Comparison of ENCODE assay signal across 15 mouse cellular contexts in the genomic region with DNA sequence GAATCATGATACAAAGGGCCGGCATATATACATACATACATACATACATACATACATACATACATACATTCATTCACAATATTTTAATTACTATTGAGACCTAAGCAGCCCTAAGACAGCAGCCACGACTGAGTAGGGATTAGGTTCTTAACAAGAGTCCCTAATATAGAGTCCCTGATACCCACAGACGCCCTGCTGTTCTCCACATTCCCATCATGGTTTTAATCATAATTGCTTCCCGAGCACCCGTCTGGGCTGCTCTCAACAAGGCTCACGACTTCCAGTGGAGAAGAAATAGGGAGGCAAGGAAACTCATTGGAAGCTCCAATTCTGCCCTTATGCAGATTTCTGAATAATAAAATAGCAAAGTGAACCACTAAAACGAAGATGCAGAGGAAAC.
"Had no signal": no experiment of that assay in that cellular context is flagged by ENCODE, and none has a peak within 500 bp of the region (broad histone marks: within the 10 kb centered on the region; RNA-seq: fewer than 3 reads in every experiment).

No protein-coding gene starts in this region.

- ATAC-seq: midbrain, embryonic 16.5 days had no signal

- H3K9me3 ChIP-seq: midbrain, embryonic 10.5 days; midbrain, embryonic 12.5 days; stomach, embryonic 15.5 days had no signal

- H3K36me3 ChIP-seq: midbrain, embryonic 10.5 days; midbrain, embryonic 12.5 days; stomach, embryonic 15.5 days had no signal

- DNase-seq: lung, adult 18-20 months; lung, embryonic 14.5 days; lung, postnatal 10 days; lung, postnatal 4 days; midbrain, embryonic 14.5 days; right cerebral cortex, postnatal 14 days; thymus, adult 18-20 months; thymus, postnatal 14 days; thymus, postnatal 36 days had no signal

- H3K4me2 ChIP-seq: lung, embryonic 14.5 days; midbrain, embryonic 12.5 days; stomach, embryonic 15.5 days had no signal

- H3K4me3 ChIP-seq: midbrain, embryonic 10.5 days; midbrain, embryonic 12.5 days; myocyte; stomach, embryonic 15.5 days had no signal

- H3K27ac ChIP-seq: liver, embryonic 14.5 days; midbrain, embryonic 10.5 days; midbrain, embryonic 12.5 days; stomach, embryonic 15.5 days had no signal

- H3K27me3 ChIP-seq: midbrain, embryonic 12.5 days; stomach, embryonic 15.5 days had no signal

- H3K9ac ChIP-seq: liver, embryonic 14.5 days; lung, embryonic 14.5 days; midbrain, embryonic 12.5 days; stomach, embryonic 15.5 days had no signal

- H3K4me1 ChIP-seq: midbrain, embryonic 10.5 days; midbrain, embryonic 12.5 days; stomach, embryonic 15.5 days had no signal
